Mouse (Mus musculus) testis, postnatal 14 days (tissue): ENCODE measurements around the gene Snrpa.
A peak's percentile ranks its signal among the peaks of the same experiment; 100 is the strongest.

Experiments
- DNase-seq: peaks from one replicate; pipeline ENCODE4 v3.0.0; 2021; ENCODE audit warnings: low spot score

Snrpa gene

GRCm38 (mm10) chr7:27166614-27167474 is 29.2 kb downstream of the Snrpa start, which contains the start of gene Egln2:
Gene Egln2 (minus strand): TSS chr7:27166802.
- peak; percentile 95 for DNase-seq

GRCm38 (mm10) chr7:27166229-27166613 is 29.9 kb downstream of the Snrpa start:
- DNase-seq: peak; percentile 89

- DNase-seq: no peak
These were observed 30.4 kb downstream of the Snrpa start for GRCm38 (mm10) chr7:27165696-27166095.

GRCm38 (mm10) chr7:27165007-27165655 is 30.9 kb downstream of the Snrpa start:
- DNase-seq: peak; percentile 68

GRCm38 (mm10) chr7:27164112-27164947 is 31.7 kb downstream of the Snrpa start:
- no peak for DNase-seq

GRCm38 (mm10) chr7:27163450-27163805 is 32.6 kb downstream of the Snrpa start:
- no peak for DNase-seq

GRCm38 (mm10) chr7:27162780-27163449 is 33.2 kb downstream of the Snrpa start:
- no peak for DNase-seq

GRCm38 (mm10) chr7:27161744-27162143 is 34.3 kb downstream of the Snrpa start:
- no peak for DNase-seq

GRCm38 (mm10) chr7:27160921-27161320 is 35.1 kb downstream of the Snrpa start:
- DNase-seq: no peak

GRCm38 (mm10) chr7:27159882-27160281 is 36.2 kb downstream of the Snrpa start:
- DNase-seq: peak; percentile 68

GRCm38 (mm10) chr7:27159256-27159655 is 36.8 kb downstream of the Snrpa start:
- no peak for DNase-seq

- no peak for DNase-seq
These were observed 37.9 kb downstream of the Snrpa start for GRCm38 (mm10) chr7:27158171-27158570.

- DNase-seq: no peak
These were observed 40.1 kb downstream of the Snrpa start for GRCm38 (mm10) chr7:27156005-27156404.

GRCm38 (mm10) chr7:27153205-27153764 is 42.8 kb downstream of the Snrpa start, which contains the start of gene Cyp2t4:
Gene Cyp2t4 (plus strand): TSS chr7:27153714.
- no peak for DNase-seq
